Mouse (Mus musculus) urinary bladder, postnatal 36 days (tissue): ENCODE measurements around the gene Gart.

Experiments
- DNase-seq, 2 experiments: peaks; one replicate each; pipeline ENCODE4 v3.0.0; 2022; ENCODE audit warnings: low spot score in 2 of 2, mixed read lengths in 1 of 2

Gene Gart

GRCm38 (mm10) chr16:91609501-91610245, 37.1 kb downstream of the Gart start:
- peak; percentile 10 to 39 for DNase-seq

DNA sequence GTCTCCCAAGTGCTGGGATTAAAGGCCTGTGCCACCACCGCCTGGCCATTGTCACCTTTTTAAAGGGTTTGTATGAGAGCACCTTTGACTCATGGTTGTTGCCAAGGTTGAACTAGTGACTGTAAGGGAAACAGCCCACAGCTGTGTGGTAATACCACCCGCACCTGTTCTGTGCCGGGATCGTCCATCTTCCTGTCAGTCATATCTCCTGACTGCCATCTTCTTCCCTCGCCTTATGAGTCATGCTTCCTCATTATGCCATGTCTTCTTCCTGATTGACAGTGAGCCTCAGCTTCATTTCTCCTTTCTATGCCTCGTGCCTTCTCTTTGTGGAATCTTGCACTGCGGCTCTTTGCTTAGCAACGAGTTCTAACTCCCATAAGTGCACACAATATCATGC, 39.8 kb downstream of the Gart start:
- DNase-seq: no peak

DNA sequence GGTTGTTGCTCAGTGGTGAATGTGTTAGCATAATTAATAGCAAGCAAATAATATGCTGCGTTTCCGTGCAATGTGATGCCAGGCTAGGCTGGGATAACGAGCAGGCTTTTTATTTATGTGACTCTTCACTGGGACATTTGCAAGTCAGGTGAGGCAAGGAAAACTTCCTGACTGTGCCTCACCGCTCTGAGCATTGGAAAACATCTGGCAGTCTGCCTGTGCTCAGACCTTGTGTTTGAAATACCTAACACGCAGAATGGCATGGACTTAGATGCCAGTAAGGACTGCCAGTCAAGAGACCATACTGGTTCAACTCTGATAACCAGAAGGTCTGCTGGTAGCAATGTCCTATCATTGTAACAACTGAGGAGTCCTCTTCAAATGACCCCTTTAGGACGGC, 41.6 kb downstream of the Gart start:
- DNase-seq: no peak

GRCm38 (mm10) chr16:91601693-91602092, 45.1 kb downstream of the Gart start:
- no peak for DNase-seq

- DNase-seq: no peak
These were observed 45.7 kb downstream of the Gart start for GRCm38 (mm10) chr16:91601081-91601480.

GRCm38 (mm10) chr16:91599242-91599641, 47.5 kb downstream of the Gart start:
- no peak for DNase-seq

GRCm38 (mm10) chr16:91597672-91598010, 49.1 kb downstream of the Gart start, which contains the start of gene Tmem50b:
Gene Tmem50b (minus strand): TSS chr16:91597800.
- peak; percentile 99 for DNase-seq

GRCm38 (mm10) chr16:91596779-91597671, 49.7 kb downstream of the Gart start:
- no peak for DNase-seq

GRCm38 (mm10) chr16:91596397-91596778, 50.4 kb downstream of the Gart start:
- no peak for DNase-seq

DNA sequence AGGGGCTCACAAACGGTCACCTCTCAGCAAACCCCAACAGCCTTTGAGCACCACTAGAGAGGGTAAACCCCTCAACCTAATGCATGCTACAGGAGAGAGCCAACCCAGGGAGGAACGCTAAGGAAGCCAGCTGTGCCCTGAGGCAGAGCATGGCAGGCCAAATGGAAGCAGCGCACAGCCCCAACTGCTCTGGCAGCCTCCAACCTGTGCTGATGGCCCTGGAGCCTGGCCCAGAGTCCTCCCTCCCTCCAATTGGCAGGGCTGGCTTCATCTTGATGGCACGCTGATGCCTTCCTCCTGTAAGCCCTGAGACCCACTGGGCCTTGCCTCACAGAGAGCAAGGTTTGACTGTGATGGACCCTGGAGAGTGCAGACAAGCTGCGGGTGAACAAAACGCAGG, 51.7 kb downstream of the Gart start:
- DNase-seq: no peak

DNA sequence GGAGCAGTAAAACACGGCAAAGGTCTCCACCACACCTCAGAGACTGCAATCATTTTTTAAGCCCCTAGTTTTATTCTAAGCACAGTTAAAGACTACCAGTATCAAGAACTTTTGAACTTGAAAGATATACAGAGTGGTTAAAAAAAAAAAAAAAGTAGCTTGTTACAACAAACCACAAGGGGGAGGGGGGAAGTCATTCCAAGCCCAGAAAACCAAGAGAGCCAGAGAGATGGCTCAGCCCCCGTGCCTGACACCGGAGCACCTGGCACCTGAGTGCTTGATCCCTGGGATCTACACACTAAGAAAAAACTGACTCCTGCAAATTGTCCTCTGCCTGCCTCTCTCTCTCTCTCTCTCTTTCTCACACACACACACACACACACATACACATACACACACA, 53.5 kb downstream of the Gart start:
- no peak for DNase-seq

- no peak for DNase-seq
These were observed 54.6 kb downstream of the Gart start for GRCm38 (mm10) chr16:91592162-91592561.

DNA sequence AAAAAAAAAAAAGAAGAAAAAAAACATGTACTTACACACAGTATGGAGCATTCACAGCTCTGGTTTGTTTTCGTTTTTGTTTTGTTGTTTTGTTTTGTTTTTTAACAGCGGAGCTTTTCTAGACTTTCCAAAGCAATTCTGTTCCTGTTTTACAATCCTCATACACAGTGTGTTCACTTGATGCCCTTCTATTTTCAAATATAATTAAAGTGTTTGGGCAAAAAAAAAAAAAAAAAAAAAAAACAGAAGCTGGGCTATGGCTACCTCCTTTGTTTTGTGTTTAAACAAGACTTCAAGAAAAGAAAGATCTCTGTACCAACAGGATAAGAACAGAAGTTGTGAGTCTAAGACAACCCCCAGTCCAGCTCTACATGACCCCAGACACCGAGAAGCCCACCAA, 58.0 kb downstream of the Gart start:
- DNase-seq: no peak

DNA sequence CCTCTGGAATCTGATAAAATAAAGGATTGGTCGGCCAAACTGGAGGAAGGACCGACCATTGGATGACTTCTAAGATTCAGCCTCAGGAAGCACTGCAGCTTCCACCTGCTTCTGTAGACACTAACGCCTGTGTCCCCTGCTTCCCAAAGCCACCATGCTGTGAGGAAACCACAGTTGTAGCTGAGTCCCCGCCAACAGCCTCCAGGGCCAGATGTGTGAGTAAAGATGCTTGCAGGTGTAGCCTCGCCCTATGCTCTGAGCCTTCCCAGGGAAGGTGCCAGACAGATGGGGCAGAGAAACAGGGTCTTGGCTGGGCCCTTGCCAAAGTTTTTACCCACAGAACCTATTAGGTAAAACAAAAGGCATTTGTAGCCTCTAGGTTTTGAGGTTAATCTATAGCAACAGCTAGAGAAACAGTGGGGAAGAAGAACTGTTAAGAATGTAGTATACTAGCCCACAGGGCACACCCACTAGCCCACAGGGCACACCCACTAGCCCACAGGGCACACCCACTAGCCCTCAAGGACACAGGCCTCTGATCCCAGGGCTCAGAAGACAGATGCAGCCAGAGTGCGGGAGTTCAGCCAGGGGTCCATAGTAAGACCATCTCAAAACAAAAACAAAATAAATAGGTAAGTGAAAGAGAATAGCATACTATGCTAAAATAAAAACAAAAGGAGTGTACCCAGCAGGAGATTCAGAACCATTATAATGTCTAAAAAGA, 58.9 kb downstream of the Gart start:
- no peak for DNase-seq

DNA sequence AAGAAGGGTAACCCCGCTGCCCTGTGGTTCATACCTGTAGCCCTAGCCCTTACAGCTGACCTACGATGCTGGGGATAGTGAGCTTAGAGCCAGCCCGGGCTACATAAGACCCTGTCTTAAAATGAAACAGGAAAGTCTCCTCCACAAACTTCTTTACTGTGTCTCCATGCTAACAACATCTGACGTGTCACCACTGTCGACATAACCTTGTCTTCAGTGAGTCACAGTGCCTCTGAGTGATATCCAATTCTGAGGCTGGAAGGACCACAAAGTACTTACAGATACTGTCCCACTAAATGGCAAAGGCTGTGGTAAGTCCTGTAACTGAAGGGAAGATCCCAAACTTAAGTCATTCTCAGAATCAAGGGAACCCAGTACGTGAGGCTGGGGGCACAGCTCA, 60.5 kb downstream of the Gart start:
- no peak for DNase-seq

DNA sequence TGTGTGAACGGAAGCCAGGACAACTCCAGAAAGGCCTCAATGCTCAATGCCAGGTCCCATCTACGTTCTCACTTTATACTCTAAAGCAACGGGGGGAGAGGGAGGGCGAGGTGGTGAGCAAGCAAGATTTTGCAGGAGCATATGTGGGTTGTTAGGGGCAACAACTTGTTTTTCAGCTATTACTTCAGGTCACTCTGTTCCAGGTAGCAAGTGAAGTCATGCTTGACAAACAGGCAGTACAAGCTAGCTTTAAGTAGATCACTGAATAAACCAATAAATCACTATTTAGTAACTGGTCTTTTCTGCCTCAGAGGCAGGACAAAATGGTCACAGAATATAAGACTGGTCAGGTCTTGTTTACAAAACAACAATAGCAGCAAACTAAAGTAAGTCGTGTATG, 61.1 kb downstream of the Gart start:
- peak in 1 of 2 experiments; percentile 26 for DNase-seq

DNA sequence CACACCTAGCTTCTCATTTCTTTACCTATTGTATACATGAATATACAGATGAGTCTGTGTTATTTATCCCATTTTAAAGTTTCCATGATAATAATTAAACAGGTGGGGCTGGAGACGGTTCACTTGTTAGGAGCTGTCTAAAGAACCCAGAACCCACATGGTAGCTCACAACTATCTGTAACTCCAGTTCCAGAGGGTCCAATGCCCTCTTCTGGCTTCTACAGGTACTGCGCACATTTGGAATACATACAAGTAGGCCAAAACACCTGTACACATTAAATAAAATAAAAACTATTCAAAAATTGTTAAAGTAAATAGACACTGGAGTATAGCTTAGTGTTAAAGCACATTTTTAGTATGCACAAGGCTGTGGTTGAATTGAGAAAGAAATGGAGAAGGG, 64.4 kb downstream of the Gart start:
- no peak for DNase-seq

- DNase-seq: no peak
These were observed 67.6 kb downstream of the Gart start for GRCm38 (mm10) chr16:91578980-91579720.

DNA sequence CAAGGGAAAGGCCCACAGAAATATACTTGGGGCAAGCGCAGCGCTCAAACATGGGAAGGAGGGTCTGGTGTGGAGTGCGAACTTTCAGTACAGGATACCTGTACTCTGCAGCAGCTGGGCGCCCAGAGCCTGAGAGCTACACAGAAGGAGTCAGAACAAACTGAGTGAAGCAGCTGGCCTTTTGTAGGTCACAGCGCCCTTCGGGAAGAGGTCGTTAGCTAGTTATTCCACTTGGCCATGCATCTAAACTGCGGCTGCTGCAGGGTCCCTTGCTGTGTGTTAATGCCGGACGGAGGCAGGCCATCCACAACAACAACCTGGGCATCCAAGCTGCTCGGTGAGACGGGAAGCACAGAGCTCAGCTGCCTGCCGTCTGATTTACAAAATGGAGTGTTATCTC, 71.6 kb downstream of the Gart start:
- no peak for DNase-seq
